Mouse (Mus musculus): ENCODE measurements around the gene Nol3. TPM values are rescaled to one million over a fixed set of nuclear protein-coding genes. Genes with fewer than 3 reads are reported as not detected.
A peak's percentile ranks its signal among the peaks of the same experiment; 100 is the strongest.

Nol3 gene
- polyA plus RNA-seq, 1 experiment from 2014 or later = 3.0 TPM

GRCm38 (mm10) chr8:105315073-105315769 lies 39.3 kb downstream of the Nol3 start:
- Histone ChIP-seq H3K4me3 (replicated peaks; ENCODE audit: low read depth, low read length) (no peak overlapping the region), H3K4me2 (ENCODE audit: low read length) (no peak overlapping the region), H3K27ac (replicated peaks; ENCODE audit: low read depth, low read length) (no peak overlapping the region), H3K9ac (replicated peaks; ENCODE audit: low read length) (no peak overlapping the region), H3K27me3 (ENCODE audit: control insufficient read depth, insufficient read depth, low read length) (no peaks in the 10 kb centered on the region), H3K4me1 (ENCODE audit: control insufficient read depth, insufficient read depth, low read length) (no peaks in the 10 kb centered on the region), H3K9me3 (ENCODE audit: control insufficient read depth, low read length) (no peaks in the 10 kb centered on the region), H3K36me3 (ENCODE audit: control insufficient read depth, insufficient read depth, low read length) (peaks cover 76% of the 10 kb centered on the region)
- DNase-seq = no peak
- WGBS = 92% methylated on average over 18 of the region's 18 CpGs
- ATAC-seq (ENCODE audit: low FRiP score, low TSS enrichment) = no peak; the same call in 1 of the 2 replicates

GRCm38 (mm10) chr8:105317941-105318340 lies 42.0 kb downstream of the Nol3 start:
- no peak overlapping the region for H3K9ac ChIP-seq (replicated peaks; ENCODE audit: low read length)
- H3K4me2 ChIP-seq (ENCODE audit: low read length) = no peak overlapping the region
- no peaks in the 10 kb centered on the region for H3K27me3 ChIP-seq (ENCODE audit: control insufficient read depth, insufficient read depth, low read length)
- H3K27ac ChIP-seq (replicated peaks; ENCODE audit: low read depth, low read length) = no peak overlapping the region
- 89% methylated on average over 4 of the region's 4 CpGs for WGBS
- no peak overlapping the region for H3K4me3 ChIP-seq (replicated peaks; ENCODE audit: low read depth, low read length)
- ATAC-seq (ENCODE audit: low FRiP score, low TSS enrichment) = no peak
- no peaks in the 10 kb centered on the region for H3K4me1 ChIP-seq (ENCODE audit: control insufficient read depth, insufficient read depth, low read length)
- H3K9me3 ChIP-seq (ENCODE audit: control insufficient read depth, low read length) = no peaks in the 10 kb centered on the region
- H3K36me3 ChIP-seq (ENCODE audit: control insufficient read depth, insufficient read depth, low read length) = peaks cover 69% of the 10 kb centered on the region
- no peak for DNase-seq

GRCm38 (mm10) chr8:105318662-105319190 lies 42.8 kb downstream of the Nol3 start:
- DNase-seq (no peak), ATAC-seq (ENCODE audit: low FRiP score, low TSS enrichment) (no peak)
- 81% methylated on average over 11 of the region's 11 CpGs for WGBS
- no peak overlapping the region for H3K9ac ChIP-seq (replicated peaks; ENCODE audit: low read length)
- peaks cover 67% of the 10 kb centered on the region for H3K36me3 ChIP-seq (ENCODE audit: control insufficient read depth, insufficient read depth, low read length)
- no peak overlapping the region for H3K4me2 ChIP-seq (ENCODE audit: low read length)
- no peaks in the 10 kb centered on the region for H3K4me1 ChIP-seq (ENCODE audit: control insufficient read depth, insufficient read depth, low read length)
- no peaks in the 10 kb centered on the region for H3K9me3 ChIP-seq (ENCODE audit: control insufficient read depth, low read length)
- H3K4me3 ChIP-seq (replicated peaks; ENCODE audit: low read depth, low read length) = no peak overlapping the region
- no peak overlapping the region for H3K27ac ChIP-seq (replicated peaks; ENCODE audit: low read depth, low read length)
- H3K27me3 ChIP-seq (ENCODE audit: control insufficient read depth, insufficient read depth, low read length) = no peaks in the 10 kb centered on the region

GRCm38 (mm10) chr8:105323183-105323582 lies 47.2 kb downstream of the Nol3 start:
- ATAC-seq (ENCODE audit: low FRiP score, low TSS enrichment) (no peak), DNase-seq (no peak)
- WGBS = 95% methylated on average over 4 of the region's 4 CpGs
- peaks cover 34% of the 10 kb centered on the region for H3K36me3 ChIP-seq (ENCODE audit: control insufficient read depth, insufficient read depth, low read length)
- peaks cover 16% of the 10 kb centered on the region for H3K4me1 ChIP-seq (ENCODE audit: control insufficient read depth, insufficient read depth, low read length)
- H3K9ac ChIP-seq (replicated peaks; ENCODE audit: low read length) = no peak overlapping the region
- no peak overlapping the region for H3K4me2 ChIP-seq (ENCODE audit: low read length)
- no peak overlapping the region for H3K27ac ChIP-seq (replicated peaks; ENCODE audit: low read depth, low read length)
- H3K27me3 ChIP-seq (ENCODE audit: control insufficient read depth, insufficient read depth, low read length) = no peaks in the 10 kb centered on the region
- no peaks in the 10 kb centered on the region for H3K9me3 ChIP-seq (ENCODE audit: control insufficient read depth, low read length)
- no peak overlapping the region for H3K4me3 ChIP-seq (replicated peaks; ENCODE audit: low read depth, low read length)

GRCm38 (mm10) chr8:105325641-105326093 lies 49.7 kb downstream of the Nol3 start:
- peak overlapping the region; percentile 91 for H3K4me2 ChIP-seq (ENCODE audit: low read length)
- peak overlapping the region; percentile 81 for H3K27ac ChIP-seq (replicated peaks; ENCODE audit: low read depth, low read length)
- H3K9ac ChIP-seq (replicated peaks; ENCODE audit: low read length) = peak overlapping the region; percentile 93
- H3K9me3 ChIP-seq (ENCODE audit: control insufficient read depth, low read length) = no peaks in the 10 kb centered on the region
- peaks cover 16% of the 10 kb centered on the region for H3K4me1 ChIP-seq (ENCODE audit: control insufficient read depth, insufficient read depth, low read length)
- DNase-seq (peak; percentile 51), ATAC-seq (ENCODE audit: low FRiP score, low TSS enrichment) (peak; percentile 60)
- under 1% methylated on average over 12 of the region's 12 CpGs for WGBS
- no peaks in the 10 kb centered on the region for H3K27me3 ChIP-seq (ENCODE audit: control insufficient read depth, insufficient read depth, low read length)
- peak overlapping the region; percentile 88 for H3K4me3 ChIP-seq (replicated peaks; ENCODE audit: low read depth, low read length)
- peaks cover 41% of the 10 kb centered on the region for H3K36me3 ChIP-seq (ENCODE audit: control insufficient read depth, insufficient read depth, low read length)

- peak; percentile 91 for ATAC-seq (ENCODE audit: low FRiP score, low TSS enrichment)
Observed at GRCm38 (mm10) chr8:105326141-105326672, 50.3 kb downstream of the Nol3 start, which contains the start of the genes Lrrc29 and Tmem208. Gene Lrrc29 (minus strand): TSS chr8:105326278. Gene Tmem208 (plus strand): TSS chr8:105326354.

GRCm38 (mm10) chr8:105326968-105327367 lies 51.0 kb downstream of the Nol3 start:
- ATAC-seq (ENCODE audit: low FRiP score, low TSS enrichment) (no peak), DNase-seq (no peak)
- H3K27ac ChIP-seq (replicated peaks; ENCODE audit: low read depth, low read length) = peak overlapping the region; percentile 81; the same call in 1 of the 2 replicates
- no peaks in the 10 kb centered on the region for H3K9me3 ChIP-seq (ENCODE audit: control insufficient read depth, low read length)
- H3K4me2 ChIP-seq (ENCODE audit: low read length) = peak overlapping the region; percentile 91
- H3K4me3 ChIP-seq (replicated peaks; ENCODE audit: low read depth, low read length) = peak overlapping the region; percentile 88
- no peaks in the 10 kb centered on the region for H3K27me3 ChIP-seq (ENCODE audit: control insufficient read depth, insufficient read depth, low read length)
- 45% methylated on average over 6 of the region's 6 CpGs for WGBS
- peak overlapping the region; percentile 93 for H3K9ac ChIP-seq (replicated peaks; ENCODE audit: low read length)
- peaks cover 54% of the 10 kb centered on the region for H3K36me3 ChIP-seq (ENCODE audit: control insufficient read depth, insufficient read depth, low read length)
- H3K4me1 ChIP-seq (ENCODE audit: control insufficient read depth, insufficient read depth, low read length) = peaks cover 16% of the 10 kb centered on the region

More at GRCm38 (mm10) chr8:105326141-105326672, 50.3 kb downstream of the Nol3 start, which contains the start of the genes Lrrc29 and Tmem208:
- Histone ChIP-seq H3K4me2 (ENCODE audit: low read length) (peak within 1 kb of the TSS; percentile 91), H3K36me3 (ENCODE audit: control insufficient read depth, insufficient read depth, low read length) (peaks cover 46% of the 10 kb centered on the region), H3K9ac (replicated peaks; ENCODE audit: low read length) (peak within 1 kb of the TSS; percentile 93), H3K4me3 (replicated peaks; ENCODE audit: low read depth, low read length) (peak within 1 kb of the TSS; percentile 88), H3K4me1 (ENCODE audit: control insufficient read depth, insufficient read depth, low read length) (peaks cover 16% of the 10 kb centered on the region), H3K9me3 (ENCODE audit: control insufficient read depth, low read length) (no peaks in the 10 kb centered on the region), H3K27ac (replicated peaks; ENCODE audit: low read depth, low read length) (peak within 1 kb of the TSS; percentile 81), H3K27me3 (ENCODE audit: control insufficient read depth, insufficient read depth, low read length) (no peaks in the 10 kb centered on the region)
- under 1% methylated on average over 36 of the region's 36 CpGs for WGBS
- DNase-seq = peak; percentile 98

GRCm38 (mm10) chr8:105330325-105330724 lies 54.4 kb downstream of the Nol3 start:
- no peak overlapping the region for H3K4me2 ChIP-seq (ENCODE audit: low read length)
- no peak overlapping the region for H3K4me3 ChIP-seq (replicated peaks; ENCODE audit: low read depth, low read length)
- H3K9ac ChIP-seq (replicated peaks; ENCODE audit: low read length) = no peak overlapping the region
- no peaks in the 10 kb centered on the region for H3K9me3 ChIP-seq (ENCODE audit: control insufficient read depth, low read length)
- no peaks in the 10 kb centered on the region for H3K27me3 ChIP-seq (ENCODE audit: control insufficient read depth, insufficient read depth, low read length)
- peaks cover 9% of the 10 kb centered on the region for H3K4me1 ChIP-seq (ENCODE audit: control insufficient read depth, insufficient read depth, low read length)
- peaks cover 51% of the 10 kb centered on the region for H3K36me3 ChIP-seq (ENCODE audit: control insufficient read depth, insufficient read depth, low read length)
- DNase-seq (no peak), ATAC-seq (ENCODE audit: low FRiP score, low TSS enrichment) (no peak)
- 94% methylated on average over 12 of the region's 12 CpGs for WGBS
- no peak overlapping the region for H3K27ac ChIP-seq (replicated peaks; ENCODE audit: low read depth, low read length)

All from midbrain, embryonic 14.5 days (tissue).